Mouse (Mus musculus): ENCODE measurements around the gene Blnk. TPM values are rescaled to one million over a fixed set of nuclear protein-coding genes. Genes with fewer than 3 reads are reported as not detected.

The Blnk gene
- polyA plus RNA-seq, 1 experiment from 2014 or later: 0.36 TPM

DNA sequence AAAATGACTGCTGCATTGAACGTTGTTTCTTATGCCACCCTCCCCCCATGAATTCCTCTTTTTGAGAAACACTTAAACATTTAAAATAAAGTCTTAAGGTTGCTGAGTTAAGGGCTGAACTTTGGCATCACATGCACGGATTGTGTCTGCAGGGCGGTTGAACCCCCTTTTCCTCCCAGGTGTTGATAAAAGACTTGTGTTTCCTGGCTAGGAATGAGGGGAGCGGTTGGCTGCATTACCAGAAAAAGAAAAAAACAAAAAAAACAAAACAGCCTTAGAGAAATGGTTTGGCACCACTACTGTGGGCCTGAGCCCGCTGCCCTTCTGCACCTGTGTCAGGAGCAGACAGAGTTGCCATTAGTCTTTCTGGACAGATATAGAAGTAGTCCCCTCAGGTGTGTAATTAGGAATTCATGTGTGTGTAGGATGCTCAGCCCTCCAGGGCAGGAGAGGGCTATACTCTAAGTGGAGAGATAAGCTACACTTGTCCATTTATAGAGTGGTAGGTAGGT, 24.9 kb upstream of the Blnk start:
- 62% methylated on average over 5 of the region's 5 CpGs for WGBS
- Histone ChIP-seq H3K27me3 (replicated peaks) (peaks cover 64% of the 10 kb centered on the region), H3K4me2 (no peak overlapping the region), H3K4me3 (no peak overlapping the region), H3K36me3 (no peaks in the 10 kb centered on the region), H3K9ac (no peak overlapping the region), H3K27ac (replicated peaks) (no peak overlapping the region), H3K9me3 (no peaks in the 10 kb centered on the region), H3K4me1 (peaks cover 3% of the 10 kb centered on the region)
- ATAC-seq (ENCODE audit: extremely low read depth, insufficient number of reproducible peaks, low FRiP score, low TSS enrichment): no peak

DNA sequence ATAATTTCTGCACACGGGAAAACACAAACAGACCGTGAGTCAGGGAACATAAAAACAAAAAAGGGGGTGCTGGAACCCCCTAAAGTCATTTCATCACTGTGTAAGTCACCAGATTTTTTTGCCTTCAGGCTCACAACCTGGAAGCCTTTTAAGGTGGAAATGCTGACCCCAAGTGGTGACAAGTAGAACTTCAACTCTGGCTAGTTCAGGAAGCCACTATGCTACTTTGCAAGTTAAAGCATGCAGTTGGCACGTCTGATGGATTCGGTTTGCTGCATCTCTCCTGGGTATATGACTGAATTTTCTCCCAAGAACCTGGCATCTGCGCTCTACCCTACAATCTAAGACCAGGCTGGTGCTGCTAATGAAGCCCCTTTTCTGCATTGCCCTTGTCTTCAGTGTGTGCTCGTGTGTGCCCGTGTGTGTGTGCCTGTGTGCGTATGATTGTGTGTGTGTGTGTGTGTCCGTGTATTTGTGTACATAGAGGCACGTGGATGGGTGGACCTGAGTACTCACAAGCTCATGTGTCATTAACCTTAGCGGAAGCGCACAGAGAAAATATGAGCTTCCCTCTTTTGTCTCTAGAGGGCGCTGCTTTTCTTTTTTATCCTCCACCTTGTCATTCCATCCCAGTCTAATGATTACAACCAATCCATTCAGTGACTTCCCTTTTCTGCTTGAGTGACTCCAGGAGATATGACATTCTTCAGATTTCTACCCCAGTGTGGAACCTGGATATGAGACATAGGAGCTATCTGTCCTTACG, 21.8 kb upstream of the Blnk start:
- Histone ChIP-seq H3K27me3 (replicated peaks) (peaks cover 74% of the 10 kb centered on the region), H3K36me3 (no peaks in the 10 kb centered on the region), H3K4me2 (peak overlapping the region; percentile 63), H3K4me1 (peaks cover 13% of the 10 kb centered on the region), H3K9me3 (no peaks in the 10 kb centered on the region), H3K4me3 (peak overlapping the region; percentile 21; the same call in 1 of the 2 replicates), H3K27ac (replicated peaks) (no peak overlapping the region), H3K9ac (peak overlapping the region; percentile 61; the same call in 1 of the 2 replicates)
- no peak for ATAC-seq (ENCODE audit: extremely low read depth, insufficient number of reproducible peaks, low FRiP score, low TSS enrichment)
- 19% methylated on average over 14 of the region's 14 CpGs for WGBS

DNA sequence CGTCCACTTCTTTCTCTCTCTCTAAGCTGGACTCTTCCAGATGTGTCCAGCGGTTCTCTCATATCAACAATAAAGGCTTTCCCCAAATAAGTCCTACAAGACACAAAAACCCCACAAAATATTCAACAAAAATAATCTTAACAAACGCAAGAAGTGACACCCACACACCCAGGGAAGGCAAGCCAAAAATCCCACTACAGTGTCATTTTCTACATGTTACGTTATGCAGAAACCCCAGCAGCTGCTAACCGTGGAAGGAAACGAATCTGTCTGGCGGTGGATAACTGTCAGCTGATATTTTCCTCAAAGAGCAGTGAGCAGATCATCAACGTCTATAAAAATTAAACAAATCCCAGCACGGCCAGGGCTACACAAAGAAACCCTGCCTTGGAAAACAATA, 19.7 kb upstream of the Blnk start:
- H3K36me3 ChIP-seq: no peaks in the 10 kb centered on the region
- peaks cover 13% of the 10 kb centered on the region for H3K4me1 ChIP-seq
- WGBS: 10% methylated on average over 9 of the region's 9 CpGs
- peak overlapping the region; percentile 4; the same call in 1 of the 2 replicates for H3K4me2 ChIP-seq
- H3K27ac ChIP-seq (replicated peaks): no peak overlapping the region
- H3K9ac ChIP-seq: no peak overlapping the region
- no peak for ATAC-seq (ENCODE audit: extremely low read depth, insufficient number of reproducible peaks, low FRiP score, low TSS enrichment)
- no peak overlapping the region for H3K4me3 ChIP-seq
- no peaks in the 10 kb centered on the region for H3K9me3 ChIP-seq
- H3K27me3 ChIP-seq (replicated peaks): peaks cover 60% of the 10 kb centered on the region

DNA sequence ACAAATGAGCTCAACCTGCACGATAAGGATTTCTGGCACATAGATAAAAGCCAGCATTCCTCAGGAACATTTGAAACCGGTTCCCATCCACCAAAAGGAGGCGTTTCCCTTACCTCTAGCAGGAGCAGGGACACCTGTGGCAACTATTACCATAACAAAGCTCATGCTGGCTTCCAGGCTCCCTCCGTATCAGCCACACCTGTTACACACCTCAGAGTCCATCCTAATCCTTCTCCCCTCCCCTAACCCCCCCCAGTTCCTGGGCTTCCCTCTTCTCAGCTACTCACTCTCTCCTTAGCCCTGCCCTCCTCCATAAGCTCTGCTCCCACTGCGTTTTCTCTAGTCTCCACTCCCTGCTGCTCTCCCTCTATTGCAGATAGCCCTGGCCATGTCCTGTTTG, 19.3 kb upstream of the Blnk start:
- Histone ChIP-seq H3K9me3 (no peaks in the 10 kb centered on the region), H3K4me3 (no peak overlapping the region), H3K4me2 (0 out of 2 replicates have a peak overlapping the region, but pooled peaks have one; percentile 4), H3K4me1 (peaks cover 13% of the 10 kb centered on the region), H3K27ac (replicated peaks) (no peak overlapping the region), H3K9ac (no peak overlapping the region), H3K27me3 (replicated peaks) (peaks cover 60% of the 10 kb centered on the region), H3K36me3 (no peaks in the 10 kb centered on the region)
- no peak for ATAC-seq (ENCODE audit: extremely low read depth, insufficient number of reproducible peaks, low FRiP score, low TSS enrichment)
- WGBS: 6% methylated on average over 5 of the region's 5 CpGs

DNA sequence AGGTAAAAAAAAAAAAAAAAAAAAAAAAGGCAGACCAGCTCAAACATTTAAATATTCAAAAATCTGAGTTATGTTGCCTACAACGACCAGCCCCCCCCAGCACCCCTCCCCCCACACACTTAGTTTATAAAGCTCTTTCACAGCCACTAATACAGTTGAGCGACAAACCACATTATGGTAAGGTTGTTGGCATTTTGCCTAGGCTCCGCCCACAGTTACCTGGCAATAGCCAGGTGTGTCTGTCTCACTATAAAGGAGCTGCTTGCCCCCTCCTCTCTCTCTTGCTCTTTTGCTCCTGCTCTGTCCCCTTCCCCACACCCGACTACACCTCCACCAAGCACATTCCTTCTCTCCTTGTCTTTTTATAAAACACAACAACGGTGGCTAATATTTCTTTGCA, 17.3 kb upstream of the Blnk start:
- H3K36me3 ChIP-seq: no peaks in the 10 kb centered on the region
- H3K27ac ChIP-seq (replicated peaks): no peak overlapping the region
- peaks cover 13% of the 10 kb centered on the region for H3K4me1 ChIP-seq
- H3K4me2 ChIP-seq: no peak overlapping the region
- WGBS: 22% methylated on average over 5 of the region's 5 CpGs
- no peak overlapping the region for H3K9ac ChIP-seq
- no peak overlapping the region for H3K4me3 ChIP-seq
- no peaks in the 10 kb centered on the region for H3K9me3 ChIP-seq
- ATAC-seq (ENCODE audit: extremely low read depth, insufficient number of reproducible peaks, low FRiP score, low TSS enrichment): no peak
- H3K27me3 ChIP-seq (replicated peaks): peaks cover 44% of the 10 kb centered on the region

DNA sequence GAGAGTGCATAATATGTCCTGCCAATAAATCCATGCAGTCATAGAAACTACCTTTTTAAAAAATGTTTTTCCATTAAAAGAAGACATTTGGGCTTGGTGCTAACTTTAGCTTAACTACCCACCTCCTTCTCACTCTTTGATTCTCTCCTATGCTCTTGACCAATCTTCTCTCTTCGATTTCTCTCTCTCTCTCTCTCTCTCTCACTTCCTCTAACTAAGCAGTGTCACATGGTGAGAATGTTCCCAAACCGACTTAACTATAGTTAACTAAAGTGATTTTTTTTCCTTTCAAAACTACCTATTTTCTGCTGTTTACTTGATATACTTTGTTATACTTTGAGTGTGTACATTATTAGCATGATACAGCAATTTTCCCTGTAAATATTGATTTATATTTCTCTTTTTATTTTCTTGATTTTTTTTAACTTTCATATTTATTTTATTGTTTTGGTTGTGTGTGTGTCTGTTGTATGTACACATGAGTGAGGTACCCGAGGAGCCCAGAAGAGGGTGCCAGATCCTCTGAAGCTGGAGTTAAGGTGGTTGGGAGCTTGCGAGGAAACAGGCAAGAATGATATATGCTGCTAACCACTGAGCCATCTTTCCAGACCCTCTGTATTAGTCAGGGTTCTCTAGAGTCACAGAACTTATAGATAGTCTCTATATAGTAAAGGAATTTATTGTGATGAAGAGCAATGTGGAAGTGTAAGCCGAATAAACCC, 14.5 kb upstream of the Blnk start:
- 82% methylated on average over 5 of the region's 5 CpGs for WGBS
- peaks cover 9% of the 10 kb centered on the region; the same call in 1 of the 2 replicates for H3K4me1 ChIP-seq
- no peak overlapping the region for H3K4me2 ChIP-seq
- H3K9me3 ChIP-seq: no peaks in the 10 kb centered on the region
- H3K27me3 ChIP-seq (replicated peaks): peaks cover 26% of the 10 kb centered on the region
- no peak overlapping the region for H3K27ac ChIP-seq (replicated peaks)
- H3K4me3 ChIP-seq: no peak overlapping the region
- ATAC-seq (ENCODE audit: extremely low read depth, insufficient number of reproducible peaks, low FRiP score, low TSS enrichment): no peak
- no peaks in the 10 kb centered on the region for H3K36me3 ChIP-seq
- H3K9ac ChIP-seq: no peak overlapping the region

DNA sequence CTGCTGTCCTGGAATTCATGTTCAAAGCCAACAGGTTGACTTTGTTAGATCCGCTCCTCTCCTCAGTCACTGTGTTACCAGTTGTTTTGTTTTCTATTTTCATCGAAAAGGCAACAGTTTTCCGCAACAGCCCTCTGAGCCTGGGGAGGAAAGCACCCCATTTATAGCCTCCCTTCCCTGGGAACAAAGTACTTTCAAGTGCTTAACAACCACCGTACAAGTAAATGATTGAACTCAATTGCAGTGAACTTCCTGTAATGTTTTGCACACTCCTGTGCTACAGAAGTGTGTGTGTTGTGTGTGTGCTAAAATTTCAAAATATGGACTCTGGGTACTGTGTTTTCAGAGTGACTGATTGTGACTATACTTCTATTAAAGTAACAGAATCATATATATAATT, 13.4 kb upstream of the Blnk start:
- 61% methylated on average over 4 of the region's 4 CpGs for WGBS

DNA sequence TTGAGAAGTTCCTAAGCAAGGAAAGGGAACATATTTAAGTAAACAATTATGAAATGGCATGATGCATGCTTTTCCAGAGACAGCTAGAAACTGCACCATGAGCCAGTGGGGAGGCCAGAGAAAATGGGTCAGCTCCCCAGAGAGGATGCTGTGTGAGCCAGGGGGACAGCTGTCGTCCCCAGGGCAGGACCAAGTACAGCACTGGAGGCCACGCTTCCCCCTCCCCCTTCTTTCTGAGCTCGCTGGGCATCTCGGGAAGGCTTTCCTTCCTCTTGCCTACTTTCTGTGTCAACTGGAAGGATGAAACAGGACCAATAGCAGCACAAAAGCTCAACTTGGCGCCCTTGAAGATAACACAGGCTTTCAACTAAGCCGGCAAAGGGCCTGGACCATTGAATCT, 13.0 kb upstream of the Blnk start:
- WGBS: 30% methylated on average over 6 of the region's 6 CpGs
- Histone ChIP-seq H3K4me2 (no peak overlapping the region), H3K9ac (no peak overlapping the region), H3K36me3 (no peaks in the 10 kb centered on the region), H3K4me1 (peaks cover 5% of the 10 kb centered on the region; the same call in 1 of the 2 replicates), H3K27ac (replicated peaks) (no peak overlapping the region), H3K27me3 (replicated peaks) (peaks cover 13% of the 10 kb centered on the region; the same call in 1 of the 2 replicates), H3K4me3 (no peak overlapping the region), H3K9me3 (no peaks in the 10 kb centered on the region)
- no peak for ATAC-seq (ENCODE audit: extremely low read depth, insufficient number of reproducible peaks, low FRiP score, low TSS enrichment)

More for the DNA sequence above, 13.4 kb upstream of the Blnk start:
- H3K27me3 ChIP-seq (replicated peaks): peaks cover 15% of the 10 kb centered on the region
- H3K9me3 ChIP-seq: no peaks in the 10 kb centered on the region
- ATAC-seq (ENCODE audit: extremely low read depth, insufficient number of reproducible peaks, low FRiP score, low TSS enrichment): no peak
- H3K4me2 ChIP-seq: no peak overlapping the region
- H3K36me3 ChIP-seq: no peaks in the 10 kb centered on the region
- H3K4me3 ChIP-seq: no peak overlapping the region
- peaks cover 5% of the 10 kb centered on the region; the same call in 1 of the 2 replicates for H3K4me1 ChIP-seq
- no peak overlapping the region for H3K27ac ChIP-seq (replicated peaks)
- H3K9ac ChIP-seq: no peak overlapping the region

DNA sequence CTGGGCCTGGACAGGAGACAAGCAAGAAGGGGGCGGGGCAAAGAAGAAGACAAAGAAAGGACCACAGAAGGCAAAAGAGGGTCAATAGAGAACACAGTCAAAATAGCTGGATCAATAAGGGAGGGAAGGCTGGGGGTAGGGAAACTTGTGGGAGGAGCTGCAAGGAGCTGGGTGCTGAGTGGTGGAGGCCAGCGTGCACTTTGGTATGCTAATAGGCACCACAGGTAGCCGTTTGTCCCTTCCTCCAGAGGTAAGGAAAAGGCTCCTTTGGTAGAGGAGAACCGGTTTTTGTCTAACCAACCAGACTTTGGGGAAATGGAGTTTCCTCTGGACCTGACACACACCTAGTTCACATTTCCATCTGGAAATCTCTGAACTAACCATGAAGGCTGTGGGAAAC, 12.3 kb upstream of the Blnk start:
- Histone ChIP-seq H3K4me2 (no peak overlapping the region), H3K9ac (no peak overlapping the region), H3K27ac (replicated peaks) (no peak overlapping the region), H3K4me1 (no peaks in the 10 kb centered on the region), H3K27me3 (replicated peaks) (peaks cover 7% of the 10 kb centered on the region; the same call in 1 of the 2 replicates), H3K9me3 (no peaks in the 10 kb centered on the region), H3K4me3 (no peak overlapping the region), H3K36me3 (no peaks in the 10 kb centered on the region)
- ATAC-seq (ENCODE audit: extremely low read depth, insufficient number of reproducible peaks, low FRiP score, low TSS enrichment): no peak
- 19% methylated on average over 4 of the region's 4 CpGs for whole genome bisulfite sequencing

DNA sequence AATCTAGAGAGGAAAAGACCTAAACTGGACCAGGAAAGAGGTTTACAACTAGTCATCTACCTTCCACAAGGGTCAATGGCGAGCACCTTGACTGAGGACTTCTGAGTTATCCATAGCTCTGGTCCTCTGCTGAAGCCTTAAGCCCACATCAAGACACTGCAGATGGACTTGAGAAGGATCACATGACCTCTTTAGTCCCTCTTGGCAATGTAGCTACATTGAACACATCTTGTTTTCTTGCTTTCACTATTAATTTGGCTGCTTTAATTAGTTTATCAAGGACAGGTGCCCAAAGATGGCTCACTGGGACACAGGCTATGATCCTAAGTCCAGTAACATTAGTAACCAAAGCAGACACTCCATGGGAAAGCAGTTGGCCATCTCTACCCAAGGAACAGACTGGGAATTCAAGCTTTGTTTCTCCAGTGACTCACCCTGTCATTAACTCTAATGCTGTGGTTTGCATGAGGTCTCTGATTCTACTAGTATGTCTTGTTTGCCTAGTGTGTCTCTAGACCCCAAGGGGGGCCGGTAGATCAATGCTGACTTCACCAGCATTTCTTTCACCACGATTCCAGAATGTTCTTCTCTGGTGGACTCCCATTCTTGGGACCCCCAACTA, 9.5 kb upstream of the Blnk start:
- Histone ChIP-seq H3K27ac (replicated peaks) (no peak overlapping the region), H3K4me2 (no peak overlapping the region), H3K27me3 (replicated peaks) (no peaks in the 10 kb centered on the region), H3K36me3 (no peaks in the 10 kb centered on the region), H3K9me3 (no peaks in the 10 kb centered on the region), H3K4me3 (no peak overlapping the region), H3K9ac (no peak overlapping the region), H3K4me1 (no peaks in the 10 kb centered on the region)
- WGBS: 78% methylated on average over 3 of the region's 3 CpGs
- ATAC-seq (ENCODE audit: extremely low read depth, insufficient number of reproducible peaks, low FRiP score, low TSS enrichment): no peak

DNA sequence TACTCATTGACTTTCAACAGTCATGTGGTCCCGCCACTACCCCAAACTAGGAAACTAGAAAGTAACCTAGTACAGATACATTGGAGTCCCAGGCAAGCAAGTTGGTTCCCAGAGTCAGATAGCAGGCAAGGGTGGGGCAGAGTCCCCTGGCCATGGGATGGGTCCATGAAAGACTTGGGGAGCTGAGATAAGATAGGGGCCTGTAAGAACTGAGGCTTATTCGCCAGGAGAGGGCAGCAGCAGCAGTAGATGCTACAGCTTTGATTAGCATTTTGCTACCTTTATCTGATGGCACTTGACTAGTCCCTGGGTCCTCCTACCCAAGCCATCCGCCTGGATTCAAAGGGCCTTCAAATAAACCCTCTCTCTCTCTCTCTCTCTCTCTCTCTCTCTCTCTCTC, 5.2 kb upstream of the Blnk start:
- H3K9ac ChIP-seq: no peak overlapping the region
- 43% methylated on average over 3 of the region's 3 CpGs for WGBS
- H3K27me3 ChIP-seq (replicated peaks): 0 out of 2 replicates have a peak, but pooled peaks cover 3% of the 10 kb centered on the region
- no peak overlapping the region for H3K4me3 ChIP-seq
- H3K4me2 ChIP-seq: no peak overlapping the region
- no peaks in the 10 kb centered on the region for H3K4me1 ChIP-seq
- no peak for ATAC-seq (ENCODE audit: extremely low read depth, insufficient number of reproducible peaks, low FRiP score, low TSS enrichment)
- no peaks in the 10 kb centered on the region for H3K36me3 ChIP-seq
- H3K27ac ChIP-seq (replicated peaks): no peak overlapping the region
- no peaks in the 10 kb centered on the region for H3K9me3 ChIP-seq
